Comparison of ENCODE assay signal across 8 mouse cellular contexts in the genomic region with DNA sequence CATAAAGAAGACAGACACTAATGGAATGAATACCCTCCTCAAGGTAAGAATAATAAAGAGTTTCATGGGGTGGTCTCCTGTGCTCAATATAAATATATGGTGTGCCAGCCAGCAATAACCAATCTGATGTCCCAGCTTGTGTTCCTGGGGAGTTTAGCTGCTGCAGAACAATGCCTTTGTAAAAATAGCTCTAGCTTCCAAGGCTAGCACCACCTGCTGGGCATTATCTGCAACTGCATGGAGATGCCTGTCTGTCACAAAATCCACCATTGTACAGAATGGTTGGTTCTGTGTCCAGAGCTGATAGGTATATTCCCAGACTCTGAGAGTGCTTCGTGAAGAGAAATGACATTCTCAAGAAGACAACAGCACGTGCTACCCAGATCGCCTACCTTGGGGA. TPM values are rescaled to one million over a fixed set of nuclear protein-coding genes. Genes with fewer than 3 reads are reported as not detected.
DNase-seq lines count a peak whose midpoint lies in the region; ATAC-seq and TF ChIP-seq lines count a peak whose summit lies in the region.

No protein-coding gene starts in this region.

- H3K4me2 ChIP-seq in heart, postnatal 0 days (ENCODE audit: low read depth, low read length) = no peak overlapping the region
- no peak overlapping the region for H3K4me2 ChIP-seq in heart, embryonic 11.5 days

- no peak overlapping the region for H3K9ac ChIP-seq in heart, postnatal 0 days (replicated peaks; ENCODE audit: low read depth, low read length)
- H3K9ac ChIP-seq in heart, embryonic 11.5 days (ENCODE audit: low read depth, low read length) = no peak overlapping the region

- 11% methylated on average over 3 of the region's 3 CpGs for WGBS in heart, postnatal 0 days
- 16% methylated on average over 3 of the region's 3 CpGs for WGBS in heart, embryonic 11.5 days (ENCODE audit: insufficient replicate concordance)

- no peaks in the 10 kb centered on the region for H3K36me3 ChIP-seq in heart, postnatal 0 days (replicated peaks; ENCODE audit: control insufficient read depth, insufficient read depth, low read length)
- no peaks in the 10 kb centered on the region for H3K36me3 ChIP-seq in heart, embryonic 11.5 days (ENCODE audit: control insufficient read depth, insufficient read depth, low read length)

- no peaks in the 10 kb centered on the region for H3K4me1 ChIP-seq in heart, postnatal 0 days (ENCODE audit: control insufficient read depth, insufficient read depth)
- no peaks in the 10 kb centered on the region for H3K4me1 ChIP-seq in heart, embryonic 11.5 days (ENCODE audit: control insufficient read depth, insufficient read depth, low read length)

- no peaks in the 10 kb centered on the region for H3K27me3 ChIP-seq in heart, postnatal 0 days (ENCODE audit: control insufficient read depth, insufficient read depth, low read length)
- no peaks in the 10 kb centered on the region for H3K27me3 ChIP-seq in heart, embryonic 11.5 days (ENCODE audit: control insufficient read depth, insufficient read depth, low read length)

- DNase-seq in heart, postnatal 0 days (ENCODE audit: low spot score) = peak; percentile 53
- DNase-seq in 416B (ENCODE audit: low read depth) (peak; percentile 52), adipocyte (ENCODE audit: low spot score) (peak; percentile 71)
- DNase-seq in embryo, embryonic 10 days (ENCODE audit: low spot score) = peak; percentile 78
- peak; percentile 60 for DNase-seq in induced T-regulatory cell, adult 2 months (ENCODE audit: low read depth)
- peak; percentile 22 to 32 for DNase-seq in thymus, postnatal 36 days

- no peak overlapping the region for H3K4me3 ChIP-seq in heart, postnatal 0 days (ENCODE audit: low read depth, low read length)
- H3K4me3 ChIP-seq in heart, embryonic 11.5 days (ENCODE audit: low read depth, low read length) = no peak overlapping the region

- peak; percentile 90 for TF ChIP-seq CTCF in heart, postnatal 0 days (IDR thresholded peaks at IDR 0.05; ENCODE audit: low read depth)

- ATAC-seq in heart, postnatal 0 days (ENCODE audit: insufficient read depth, low read depth) = no peak
- no peak for ATAC-seq in heart, embryonic 11.5 days (replicated peaks; ENCODE audit: insufficient number of reproducible peaks, low FRiP score, low TSS enrichment)
- ATAC-seq in megakaryocyte progenitor cell, adult 5-6 weeks (replicated peaks; ENCODE audit: poor library complexity) = peak; percentile 87

- no peak overlapping the region for H3K27ac ChIP-seq in heart, postnatal 0 days (ENCODE audit: low read depth)
- no peak overlapping the region for H3K27ac ChIP-seq in heart, embryonic 11.5 days (ENCODE audit: low read depth, low read length)

- no peak for TF ChIP-seq EP300 in heart, postnatal 0 days (IDR thresholded peaks at IDR 0.05; ENCODE audit: low read depth)

- H3K9me3 ChIP-seq in heart, postnatal 0 days (replicated peaks; ENCODE audit: control insufficient read depth, low read length) = no peaks in the 10 kb centered on the region
- H3K9me3 ChIP-seq in heart, embryonic 11.5 days (replicated peaks; ENCODE audit: control insufficient read depth, low read length) = no peaks in the 10 kb centered on the region

RNA-seq across cellular contexts. Expression of a gene that starts 4.4 kb away (rescaled TPM):
- total RNA-seq in heart, postnatal 0 days (2014; rRNA removed; ENCODE audit: low replicate concordance) = not detected in 2 replicates
- polyA plus RNA-seq in heart, postnatal 0 days (2015; fragmentation: Nextera tagmentation; extraction: Ambion mirVana) = 0.18 and 0.23 TPM in 2 replicates
- 0.23 and 0.34 TPM in 2 replicates for polyA plus RNA-seq in heart, embryonic 11.5 days (2014; fragmentation: Nextera tagmentation; extraction: Ambion mirVana)
- not detected in 2 replicates for total RNA-seq in megakaryocyte progenitor cell, adult 5-6 weeks (2015)
- total RNA-seq in megakaryocyte progenitor cell, adult 5-6 weeks (2017) = not detected in 2 replicates

Comparison
In these comparisons a context has a peak if more than half of its experiments do, and no peak if none do; other contexts are left out.
1. DNase-seq: peak in every context shown above with its lines; median percentile 78 in embryo, embryonic 10 days; 71 in adipocyte; 60 in induced T-regulatory cell, adult 2 months; 53 in heart, postnatal 0 days; 52 in 416B; 27 in thymus, postnatal 36 days.